In genomic region chr17:33929371-33930279, GRCm38 (mm10) we compare ENCODE assay signal across 8 mouse cellular contexts. TPM values are rescaled to one million over a fixed set of nuclear protein-coding genes. Genes with fewer than 3 reads are reported as not detected.
A peak's percentile ranks its signal among the peaks of the same experiment; 100 is the strongest.
DNase-seq lines count a peak whose midpoint lies in the region; ATAC-seq and TF ChIP-seq lines count a peak whose summit lies in the region.

TSS of gene Rgl2 (plus strand) at chr17:33929543.

- TF ChIP-seq CTCF in cortical plate, adult 2 months (IDR thresholded peaks at IDR 0.05; ENCODE audit: extremely low read depth, insufficient read depth, low read length), result no peak
- TF ChIP-seq CTCF in left cerebral cortex, adult 2 months (IDR thresholded peaks at IDR 0.05), result peak; percentile 48

- H3K4me1 ChIP-seq in cortical plate, adult 2 months (ENCODE audit: control insufficient read depth, insufficient read depth, low read length), result no peaks in the 10 kb centered on the region

- intact Hi-C loops in left cerebral cortex, adult 2 months (cut with DNase I), result loop anchor here (10.0 kb wide), 1 partner anchor 1545 kb away; the partner anchor contains the start of gene Wiz

- peak within 1 kb of the TSS; percentile 62 for H3K4me3 ChIP-seq in cortical plate, adult 2 months (ENCODE audit: insufficient read depth, low read length)
- H3K4me3 ChIP-seq in left cerebral cortex, adult 2 months, result peak within 1 kb of the TSS; percentile 68

- peak; percentile 89 for DNase-seq in adipocyte (ENCODE audit: low spot score)
- peak; percentile 95 for DNase-seq in gastrocnemius, postnatal 10 days
- peak; percentile 77 for DNase-seq in hindlimb bud, embryonic 11.5 days (ENCODE audit: extremely low spot score, low read depth, low spot score)
- DNase-seq in left cerebral cortex, adult 2 months (ENCODE audit: extremely low spot score in 1 of 2, low spot score in 2 of 2), result peak; percentile 94 to 97
- peak; percentile 94 for DNase-seq in right cerebral cortex, adult 18-20 months
- peak; percentile 84 for DNase-seq in urinary bladder, adult 2 months (ENCODE audit: low spot score)

- peak; percentile 84 for ATAC-seq in megakaryocyte, adult 5-6 weeks (ENCODE audit: poor library complexity, severe bottlenecking)

- H3K27ac ChIP-seq in cortical plate, adult 2 months (ENCODE audit: insufficient read depth, low read length), result peak within 1 kb of the TSS; percentile 92
- H3K27ac ChIP-seq in left cerebral cortex, adult 2 months, result peak within 1 kb of the TSS; percentile 97

- peak; percentile 66; the same call in 1 of the 2 replicates for TF ChIP-seq POLR2A in cortical plate, adult 2 months (IDR thresholded peaks at IDR 0.05; ENCODE audit: extremely low read depth, insufficient read depth, low read length)

RNA-seq across cellular contexts. Expression of gene Rgl2, which starts in this region (rescaled TPM):
- 164 and 177 TPM in 2 replicates for polyA plus RNA-seq in cortical plate, adult 2 months (2012; rRNA removed)
- total RNA-seq in gastrocnemius, postnatal 10 days (2021), result 10 to 100 TPM; 29.3 to 40.2 TPM
- 10 to 100 TPM; 63.4 to 74.3 TPM for total RNA-seq in left cerebral cortex, adult 2 months (2021)
- total RNA-seq in megakaryocyte, adult 5-6 weeks (2015), result 33.6 and 38.2 TPM in 2 replicates
- total RNA-seq in megakaryocyte, adult 5-6 weeks (2017), result 51.8 and 58.3 TPM in 2 replicates
- polyA plus RNA-seq in urinary bladder, adult 2 months (2012; rRNA removed), result 132 and 164 TPM in 2 replicates

Comparison
In these comparisons a context has a peak if more than half of its experiments do, and no peak if none do; other contexts are left out.
1. Peak in every context shown above with its lines: DNase-seq, ATAC-seq, H3K4me3 ChIP-seq and H3K27ac ChIP-seq.